Mouse (Mus musculus) liver, embryonic 16.5 days (tissue): Measurements from ENCODE around the gene Hap1. TPM values are rescaled to one million over a fixed set of nuclear protein-coding genes. Genes with fewer than 3 reads are reported as not detected.
"Not testable (repeated sequence)": the region's sequence is repeated elsewhere in the genome, so short reads cannot be mapped to it uniquely, and the experiment has no call there.

Experiments used
- ATAC-seq: fragments of 200-750 bp; cut with Nextera tagmentation; 2 replicates; pipeline ENCODE4 v1.8.0; 2017; ENCODE audit warnings: low read depth, mild to moderate bottlenecking, moderate number of reproducible peaks, moderate library complexity
- H3K27ac ChIP-seq: fragments of 300-500 bp; sonication (generic); 2 replicates; pipeline ENCODE4 v1.5.1; 2014; ENCODE audit warnings: mild to moderate bottlenecking, low read length
- H3K27me3 ChIP-seq: fragments of 300-500 bp; sonication (generic); 2 replicates; pipeline ENCODE4 v1.6.1; 2014; ENCODE audit warnings: low read depth, low read length, mixed read lengths; ENCODE audit not compliant: control insufficient read depth, insufficient read depth
- H3K36me3 ChIP-seq: fragments of 300-500 bp; sonication (generic); 2 replicates; pipeline ENCODE4 v1.6.1; 2014; ENCODE audit warnings: mild to moderate bottlenecking; ENCODE audit not compliant: control insufficient read depth, insufficient read depth
- H3K4me1 ChIP-seq: fragments of 300-500 bp; sonication (generic); 2 replicates; pipeline ENCODE4 v1.6.1; 2014; ENCODE audit warnings: low read depth, low read length, mixed read lengths; ENCODE audit not compliant: control insufficient read depth
- H3K4me2 ChIP-seq: fragments of 300-500 bp; sonication (generic); 2 replicates; pipeline ENCODE4 v1.6.1; 2014; ENCODE audit warnings: low read depth, low read length, mixed read lengths
- H3K4me3 ChIP-seq: fragments of 300-500 bp; sonication (generic); 2 replicates; pipeline ENCODE4 v1.5.1; 2014; ENCODE audit warnings: low read depth, mild to moderate bottlenecking, low read length
- H3K9ac ChIP-seq: fragments of 300-500 bp; sonication (generic); 2 replicates; pipeline ENCODE4 v1.6.1; 2014; ENCODE audit warnings: low read depth, low read length
- H3K9me3 ChIP-seq: fragments of 300-500 bp; sonication (generic); replicated peaks from 2 replicates; pipeline ENCODE4 v1.6.1; 2016; ENCODE audit warnings: low read length; ENCODE audit not compliant: control insufficient read depth
- WGBS: fragments of 180-500 bp; shearing (Covaris S2); extraction: QIAGEN DNeasy Blood & Tissue Kit; methylation state at CpG from one replicate; pipeline ENCODE4 v1.1.7; 2014; ENCODE audit not compliant: insufficient replicate concordance; 5-methylcytosine and 5-hydroxymethylcytosine counted together
- polyA plus RNA-seq: library from polyadenylated mRNA; unstranded; fragments of >200 nt; fragmentation: Nextera tagmentation; extraction: Ambion mirVana; gene quantifications from 2 replicates; pipeline ENCODE4 v1.2.1, GENCODE M21; 2015

Gene Hap1
- polyA plus RNA-seq, 1 experiment from 2014 or later: 0.42 TPM

- ATAC-seq: no peak
- Histone ChIP-seq H3K9ac (no peak overlapping the region), H3K4me2 (no peak overlapping the region), H3K4me3 (no peak overlapping the region), H3K4me1 (peaks cover 2% of the 10 kb centered on the region; the same call in 1 of the 2 replicates), H3K27ac (no peak overlapping the region), H3K36me3 (peaks cover 3% of the 10 kb centered on the region), H3K27me3 (no peaks in the 10 kb centered on the region), H3K9me3 (no peaks in the 10 kb centered on the region)
- 66% methylated on average over 11 of the region's 11 CpGs for WGBS
Measured at GRCm38 (mm10) chr11:100327316-100327715, 28.6 kb downstream of the Hap1 start.

GRCm38 (mm10) chr11:100325062-100325629 is 30.8 kb downstream of the Hap1 start:
- no peaks in the 10 kb centered on the region for H3K27me3 ChIP-seq
- no peak for ATAC-seq
- no peak overlapping the region for H3K9ac ChIP-seq
- H3K4me3 ChIP-seq: no peak overlapping the region
- WGBS: 66% methylated on average over 11 of the region's 11 CpGs
- H3K4me2 ChIP-seq: no peak overlapping the region
- H3K9me3 ChIP-seq: no peaks in the 10 kb centered on the region
- peaks cover 13% of the 10 kb centered on the region for H3K4me1 ChIP-seq
- no peak overlapping the region for H3K27ac ChIP-seq
- peaks cover 19% of the 10 kb centered on the region for H3K36me3 ChIP-seq

- Histone ChIP-seq H3K9ac (no peak overlapping the region), H3K27ac (no peak overlapping the region), H3K36me3 (peaks cover 19% of the 10 kb centered on the region), H3K9me3 (no peaks in the 10 kb centered on the region), H3K4me2 (no peak overlapping the region), H3K27me3 (no peaks in the 10 kb centered on the region), H3K4me3 (no peak overlapping the region), H3K4me1 (peaks cover 18% of the 10 kb centered on the region)
- ATAC-seq: no peak
- 10% methylated on average over 3 of the region's 3 CpGs for WGBS
Measured at GRCm38 (mm10) chr11:100323578-100323977, 32.4 kb downstream of the Hap1 start.

GRCm38 (mm10) chr11:100322591-100323258 is 33.2 kb downstream of the Hap1 start:
- peaks cover 27% of the 10 kb centered on the region for H3K4me1 ChIP-seq
- no peaks in the 10 kb centered on the region for H3K27me3 ChIP-seq
- ATAC-seq: no peak
- peak overlapping the region; percentile 21; the same call in 1 of the 2 replicates for H3K27ac ChIP-seq
- H3K9ac ChIP-seq: peak overlapping the region; percentile 23; the same call in 1 of the 2 replicates
- H3K4me2 ChIP-seq: peak overlapping the region; percentile 10; the same call in 1 of the 2 replicates
- H3K9me3 ChIP-seq: no peaks in the 10 kb centered on the region
- H3K36me3 ChIP-seq: peaks cover 19% of the 10 kb centered on the region
- peak overlapping the region; percentile 23; the same call in 1 of the 2 replicates for H3K4me3 ChIP-seq
- 51% methylated on average over 3 of the region's 3 CpGs for WGBS

GRCm38 (mm10) chr11:100321479-100322305 is 34.2 kb downstream of the Hap1 start:
- H3K4me3 ChIP-seq: peak overlapping the region; percentile 23
- H3K9me3 ChIP-seq, H3K27me3 ChIP-seq, ATAC-seq: not testable (repeated sequence)
- peak overlapping the region; percentile 10; the same call in 1 of the 2 replicates for H3K27ac ChIP-seq
- H3K9ac ChIP-seq: peak overlapping the region; percentile 9; the same call in 1 of the 2 replicates
- H3K4me1 ChIP-seq: peaks cover 35% of the 10 kb centered on the region
- peak overlapping the region; percentile 81 for H3K4me2 ChIP-seq
- H3K36me3 ChIP-seq: peaks cover 19% of the 10 kb centered on the region
- 72% methylated on average over 7 of the region's 7 CpGs for WGBS

GRCm38 (mm10) chr11:100320701-100321410 is 35.1 kb downstream of the Hap1 start:
- not testable (repeated sequence) for H3K27me3 ChIP-seq, ATAC-seq, H3K9me3 ChIP-seq
- Histone ChIP-seq H3K4me2 (peak overlapping the region; percentile 81), H3K27ac (peak overlapping the region; percentile 98), H3K36me3 (peaks cover 19% of the 10 kb centered on the region), H3K9ac (peak overlapping the region; percentile 99), H3K4me3 (peak overlapping the region; percentile 85), H3K4me1 (peaks cover 35% of the 10 kb centered on the region)
- 10% methylated on average over 11 of the region's 11 CpGs for WGBS

GRCm38 (mm10) chr11:100320172-100320630 is 35.7 kb downstream of the Hap1 start:
- Histone ChIP-seq H3K4me3 (peak overlapping the region; percentile 85), H3K4me1 (peaks cover 35% of the 10 kb centered on the region), H3K4me2 (peak overlapping the region; percentile 81), H3K36me3 (peaks cover 19% of the 10 kb centered on the region), H3K27ac (peak overlapping the region; percentile 98), H3K9ac (peak overlapping the region; percentile 99), H3K27me3 (no peaks in the 10 kb centered on the region), H3K9me3 (no peaks in the 10 kb centered on the region)
- under 1% methylated on average over 34 of the region's 40 CpGs for WGBS
- ATAC-seq: peak; percentile 84

GRCm38 (mm10) chr11:100319492-100320171 is 36.3 kb downstream of the Hap1 start, which contains the start of gene Eif1:
TSS of gene Eif1 (plus strand) at chr11:100319885.
- peak; percentile 83 for ATAC-seq
- H3K4me3 ChIP-seq: peak within 1 kb of the TSS; percentile 85

More at GRCm38 (mm10) chr11:100319492-100320171, 36.3 kb downstream of the Hap1 start, which contains the start of gene Eif1:
- no peaks in the 10 kb centered on the region for H3K9me3 ChIP-seq
- WGBS: under 1% methylated on average over 50 of the region's 58 CpGs
- H3K36me3 ChIP-seq: peaks cover 19% of the 10 kb centered on the region
- peak within 1 kb of the TSS; percentile 81 for H3K4me2 ChIP-seq
- no peaks in the 10 kb centered on the region for H3K27me3 ChIP-seq
- H3K9ac ChIP-seq: peak within 1 kb of the TSS; percentile 99
- peak within 1 kb of the TSS; percentile 98 for H3K27ac ChIP-seq
- peaks cover 38% of the 10 kb centered on the region for H3K4me1 ChIP-seq
